Mouse (Mus musculus): ENCODE data around the gene Nxph3. TPM values are rescaled to one million over a fixed set of nuclear protein-coding genes. Genes with fewer than 3 reads are reported as not detected.
"Not testable (repeated sequence)": the region's sequence is repeated elsewhere in the genome, so short reads cannot be mapped to it uniquely, and the experiment has no call there.

The Nxph3 gene
- total RNA-seq, 2 experiments from 2014 or later, result 0.15 to 0.20 TPM

- intact Hi-C loops (cut with DNase I), result loop anchor here (2.0 to 5.0 kb wide), 3 partner anchors 203 to 403 kb away; no protein-coding TSS in a partner anchor
- peak; percentile 83 for DNase-seq
Observed at GRCm38 (mm10) chr11:95520456-95521072, 6.2 kb upstream of the Nxph3 start.

DNA sequence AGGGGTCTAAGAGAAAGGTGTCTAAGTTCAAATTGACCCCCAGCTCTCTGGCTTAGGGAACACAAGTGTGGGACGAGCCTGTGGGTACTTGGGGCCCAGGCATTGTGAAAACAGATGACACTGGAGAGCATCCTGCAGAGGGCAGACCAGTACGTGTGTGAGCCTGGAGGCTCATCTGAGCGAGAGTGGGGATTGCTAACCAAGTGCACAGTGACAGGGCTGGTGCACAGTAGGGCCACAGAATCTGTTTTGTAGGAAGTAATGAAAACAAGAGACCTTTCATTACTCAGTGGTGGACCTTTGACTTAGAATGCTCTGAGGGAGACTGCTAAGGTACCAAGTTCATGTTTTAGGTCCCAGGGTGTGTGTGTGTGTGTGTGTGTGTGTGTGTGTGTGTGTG, 5.6 kb upstream of the Nxph3 start:
- intact Hi-C loops (cut with DNase I), result loop anchor here (2.0 to 5.0 kb wide), 3 partner anchors 203 to 403 kb away; no protein-coding TSS in a partner anchor

GRCm38 (mm10) chr11:95519299-95519698, 4.9 kb upstream of the Nxph3 start:
- intact Hi-C loops (cut with DNase I), result no loop called here
- no peak for DNase-seq

More for the DNA sequence above, 5.6 kb upstream of the Nxph3 start:
- DNase-seq, result no peak

- intact Hi-C loops (cut with DNase I), result no loop called here
- DNase-seq, result no peak
Observed at GRCm38 (mm10) chr11:95517162-95517561, 2.8 kb upstream of the Nxph3 start.

DNA sequence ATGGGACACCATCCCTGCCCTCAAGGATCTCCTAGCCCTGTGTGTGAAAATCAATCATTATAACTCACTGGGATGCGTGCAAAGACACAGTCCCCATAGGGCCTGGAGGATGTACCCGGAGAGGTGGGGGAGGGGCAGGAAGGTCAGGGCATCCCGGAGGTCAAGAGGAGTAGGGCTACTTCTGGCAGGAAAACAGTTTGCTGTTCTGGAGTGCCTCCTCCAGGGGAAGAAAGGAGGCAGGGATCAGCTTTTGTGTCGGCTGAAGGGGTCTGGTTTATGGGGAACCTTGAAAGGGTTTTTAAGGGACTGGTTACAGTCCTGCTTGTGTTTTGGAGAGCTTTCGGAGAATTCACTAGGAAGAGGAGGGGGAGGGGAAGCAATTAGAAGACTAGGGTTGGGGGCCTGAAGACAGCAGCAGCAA, 2.1 kb upstream of the Nxph3 start:
- no peak for DNase-seq
- intact Hi-C loops (cut with DNase I), result no loop called here

- no peak for DNase-seq
- intact Hi-C loops (cut with DNase I), result no loop called here
Observed at GRCm38 (mm10) chr11:95515376-95516323, 1.3 kb upstream of the Nxph3 start.

DNA sequence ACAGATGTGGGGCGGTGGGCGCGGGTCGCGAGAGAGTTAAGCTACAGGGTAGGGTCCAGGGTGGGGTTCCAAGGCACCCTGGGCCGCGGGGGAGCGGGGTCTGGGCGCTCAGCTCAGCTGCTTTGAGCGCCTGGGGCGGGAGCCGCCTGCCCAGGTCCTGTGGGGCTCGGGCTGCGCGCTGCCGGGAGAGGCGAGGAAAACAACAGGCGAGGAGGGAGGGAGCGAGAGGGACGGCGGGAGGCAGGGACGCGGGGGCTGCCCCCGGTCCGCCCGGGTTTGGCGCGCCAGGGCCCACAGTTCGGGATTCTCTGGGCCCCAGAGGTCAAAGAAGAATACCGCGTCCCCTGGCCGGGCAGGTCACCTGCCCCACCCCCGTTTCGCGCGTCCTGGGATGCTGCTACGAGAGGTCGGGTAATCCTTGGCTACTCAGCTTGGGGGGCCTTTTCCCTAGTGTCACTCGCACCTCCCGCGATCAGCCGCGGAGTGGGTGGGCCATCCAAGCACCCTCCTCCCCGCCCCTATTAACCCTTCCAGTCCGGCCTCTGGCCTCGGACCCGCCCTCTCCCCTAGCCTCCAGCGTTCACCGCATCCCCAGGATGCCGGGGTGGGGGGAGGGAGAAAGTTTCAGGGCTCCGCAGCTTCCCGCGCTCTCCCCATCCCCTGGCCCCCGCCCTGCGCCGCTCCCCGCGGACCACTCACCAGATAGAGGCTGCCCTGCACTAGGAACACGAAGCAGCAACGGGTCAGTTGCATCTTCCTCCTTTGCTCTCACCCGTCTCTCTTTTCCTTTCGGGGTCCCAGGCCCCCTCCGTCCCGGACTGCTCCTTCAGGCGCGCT, 691 bp downstream of the Nxph3 start:
- intact Hi-C loops (cut with DNase I), result loop anchor here (5.0 kb wide), 1 partner anchor 126 kb away; no protein-coding TSS in a partner anchor
- DNase-seq, result no peak

GRCm38 (mm10) chr11:95512383-95512782, 2.0 kb downstream of the Nxph3 start:
- no peak for DNase-seq
- intact Hi-C loops (cut with DNase I), result loop anchor here (5.0 kb wide), 1 partner anchor 125 kb away; no protein-coding TSS in a partner anchor

- intact Hi-C loops (cut with DNase I), result loop anchor here (5.0 kb wide), 1 partner anchor 125 kb away; no protein-coding TSS in a partner anchor
- DNase-seq, result no peak
Observed at GRCm38 (mm10) chr11:95511919-95512318, 2.5 kb downstream of the Nxph3 start.

DNA sequence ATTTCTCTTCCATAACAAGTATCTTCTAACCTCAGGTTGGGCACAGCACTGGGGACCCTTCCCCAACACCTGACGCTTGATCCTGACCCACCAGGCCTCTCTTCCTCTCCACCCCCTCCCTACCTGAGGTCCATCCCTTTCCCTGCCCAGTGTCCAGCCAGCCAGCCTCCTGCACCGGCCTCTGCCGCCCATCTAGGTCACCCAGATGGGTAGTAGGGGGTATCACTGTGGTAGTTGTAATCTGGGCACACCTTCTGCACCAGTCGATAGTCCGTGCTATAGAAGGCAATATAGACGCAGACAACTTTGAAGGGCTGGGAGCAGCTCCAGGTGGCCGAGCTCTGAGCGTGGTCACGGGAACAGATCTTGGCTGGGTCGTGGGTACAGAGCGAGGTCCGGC, 3.7 kb downstream of the Nxph3 start:
- intact Hi-C loops (cut with DNase I), result loop anchor here (5.0 kb wide), 1 partner anchor 123 kb away; no protein-coding TSS in a partner anchor
- no peak for DNase-seq

- intact Hi-C loops (cut with DNase I), result no loop called here
- no peak for DNase-seq
Observed at GRCm38 (mm10) chr11:95509126-95509717, 5.1 kb downstream of the Nxph3 start.

GRCm38 (mm10) chr11:95508211-95508926, 6.0 kb downstream of the Nxph3 start:
- intact Hi-C loops (cut with DNase I), result no loop called here
- DNase-seq, result no peak

DNA sequence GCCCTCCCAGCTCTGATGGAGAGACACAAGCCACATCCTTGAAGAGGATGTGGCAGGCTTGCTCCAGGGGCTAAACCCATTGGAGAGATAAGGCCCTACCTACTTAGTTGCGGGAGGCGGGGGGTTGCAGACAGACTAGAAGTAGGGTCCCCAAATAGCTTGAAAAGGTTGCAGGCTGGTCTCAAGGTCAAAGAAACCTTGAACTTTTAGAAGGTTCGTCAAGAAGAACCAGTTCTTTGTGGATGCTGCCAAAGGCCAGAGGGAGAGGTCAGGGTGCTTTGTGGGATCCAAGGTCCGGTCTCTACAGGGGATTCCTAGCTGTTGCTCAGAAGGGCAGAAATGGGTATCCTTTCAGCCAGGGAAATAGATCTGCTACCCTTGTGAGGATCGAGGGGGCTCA, 6.6 kb downstream of the Nxph3 start:
- no peak for DNase-seq
- intact Hi-C loops (cut with DNase I), result no loop called here

- DNase-seq, result no peak
Observed at GRCm38 (mm10) chr11:95507041-95507716, 7.2 kb downstream of the Nxph3 start.

GRCm38 (mm10) chr11:95504271-95504731, 10.1 kb downstream of the Nxph3 start:
- no peak for DNase-seq
- intact Hi-C loops (cut with DNase I), result loop anchor here (5.0 kb wide), 1 partner anchor 57 kb away; no protein-coding TSS in a partner anchor

More at GRCm38 (mm10) chr11:95507041-95507716, 7.2 kb downstream of the Nxph3 start:
- intact Hi-C loops (cut with DNase I), result no loop called here

- intact Hi-C loops (cut with DNase I), result loop anchor here (5.0 kb wide), 1 partner anchor 56 kb away; no protein-coding TSS in a partner anchor
- no peak for DNase-seq
Observed at GRCm38 (mm10) chr11:95503581-95504180, 10.7 kb downstream of the Nxph3 start.

- intact Hi-C loops (cut with DNase I), result loop anchor here (5.0 kb wide), 1 partner anchor 55 kb away; no protein-coding TSS in a partner anchor
- DNase-seq, result not testable (repeated sequence)
Observed at GRCm38 (mm10) chr11:95501826-95502225, 12.5 kb downstream of the Nxph3 start.

- no peak for DNase-seq
- intact Hi-C loops (cut with DNase I), result loop anchor here (5.0 kb wide), 1 partner anchor 54 kb away; no protein-coding TSS in a partner anchor
Observed at GRCm38 (mm10) chr11:95500836-95501235, 13.5 kb downstream of the Nxph3 start.
